Mouse (Mus musculus): ENCODE measurements around the gene Il12rb1.

Gene Il12rb1

GRCm38 (mm10) chr8:70808239-70808638 lies at the start of gene Il12rb1:
TSS of gene Il12rb1 (plus strand) at chr8:70808449.
- DNase-seq (ENCODE audit: low spot score): no peak

- DNase-seq (ENCODE audit: low spot score): no peak
Observed at GRCm38 (mm10) chr8:70758616-70759561, 49.4 kb upstream of the Il12rb1 start.

- no peak for DNase-seq (ENCODE audit: low spot score)
Observed at GRCm38 (mm10) chr8:70760350-70760749, 47.9 kb upstream of the Il12rb1 start.

- DNase-seq (ENCODE audit: low spot score): peak; percentile 94
Observed at GRCm38 (mm10) chr8:70760775-70761406, 47.4 kb upstream of the Il12rb1 start, which contains the start of gene Mpv17l2. TSS of gene Mpv17l2 (minus strand) at chr8:70760946.

GRCm38 (mm10) chr8:70762118-70762517 lies 46.1 kb upstream of the Il12rb1 start:
- no peak for DNase-seq (ENCODE audit: low spot score)

GRCm38 (mm10) chr8:70763354-70763753 lies 44.9 kb upstream of the Il12rb1 start:
- no peak for DNase-seq (ENCODE audit: low spot score)

GRCm38 (mm10) chr8:70764026-70764425 lies 44.2 kb upstream of the Il12rb1 start:
- DNase-seq (ENCODE audit: low spot score): no peak

GRCm38 (mm10) chr8:70764676-70765075 lies 43.6 kb upstream of the Il12rb1 start:
- no peak for DNase-seq (ENCODE audit: low spot score)

- DNase-seq (ENCODE audit: low spot score): no peak
Observed at GRCm38 (mm10) chr8:70765329-70765728, 42.9 kb upstream of the Il12rb1 start.

GRCm38 (mm10) chr8:70765838-70766570 lies 42.2 kb upstream of the Il12rb1 start:
- no peak for DNase-seq (ENCODE audit: low spot score)

GRCm38 (mm10) chr8:70766571-70767440 lies 41.4 kb upstream of the Il12rb1 start:
- DNase-seq (ENCODE audit: low spot score): no peak

GRCm38 (mm10) chr8:70767503-70767902 lies 40.7 kb upstream of the Il12rb1 start:
- DNase-seq (ENCODE audit: low spot score): no peak

- no peak for DNase-seq (ENCODE audit: low spot score)
Observed at GRCm38 (mm10) chr8:70768231-70768776, 39.9 kb upstream of the Il12rb1 start.

GRCm38 (mm10) chr8:70768956-70769355 lies 39.3 kb upstream of the Il12rb1 start:
- DNase-seq (ENCODE audit: low spot score): no peak

- peak; percentile 92 for DNase-seq (ENCODE audit: low spot score)
Observed at GRCm38 (mm10) chr8:70769359-70769758, 38.9 kb upstream of the Il12rb1 start.

GRCm38 (mm10) chr8:70769858-70770257 lies 38.4 kb upstream of the Il12rb1 start:
- no peak for DNase-seq (ENCODE audit: low spot score)

GRCm38 (mm10) chr8:70770748-70771147 lies 37.5 kb upstream of the Il12rb1 start:
- DNase-seq (ENCODE audit: low spot score): no peak

GRCm38 (mm10) chr8:70771217-70771616 lies 37.0 kb upstream of the Il12rb1 start:
- DNase-seq (ENCODE audit: low spot score): no peak

- DNase-seq (ENCODE audit: low spot score): no peak
Observed at GRCm38 (mm10) chr8:70772075-70772474, 36.2 kb upstream of the Il12rb1 start.

GRCm38 (mm10) chr8:70772890-70773289 lies 35.4 kb upstream of the Il12rb1 start:
- DNase-seq (ENCODE audit: low spot score): no peak

GRCm38 (mm10) chr8:70773410-70773809 lies 34.8 kb upstream of the Il12rb1 start:
- no peak for DNase-seq (ENCODE audit: low spot score)

All from left cerebral cortex, adult 11 months (tissue).